Mouse (Mus musculus): ENCODE measurements at regions not wholly inside any gene's neighbourhood (a gene's known extent, or its start where the extent isn't known, plus 50 kb on each side); places are given as distances from the start of the nearest gene placed in this dataset.

DNA sequence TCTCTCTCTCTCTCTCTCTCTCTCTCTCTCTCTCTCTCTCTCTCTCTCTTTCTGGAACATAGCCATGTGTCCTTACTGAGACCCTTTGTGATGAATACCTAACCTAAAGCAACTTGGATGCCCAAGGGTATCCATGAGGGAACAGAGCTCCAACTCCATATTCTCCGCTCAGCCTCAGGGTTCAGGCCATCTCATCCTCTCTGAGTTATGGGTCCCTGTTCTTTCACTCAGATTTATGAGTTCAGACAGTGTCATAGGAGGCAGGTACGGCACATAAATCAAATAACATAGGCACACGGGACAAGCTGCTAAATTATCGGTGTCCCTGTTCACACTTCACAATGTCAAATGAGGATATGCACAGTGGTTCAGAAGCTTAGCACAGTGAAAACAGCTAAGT, 586.4 kb downstream of the Nova1 start:
- TF ChIP-seq CTCF (IDR thresholded peaks at IDR 0.05) (no peak), EP300 (IDR thresholded peaks at IDR 0.05; ENCODE audit: insufficient read depth, low read depth, low read length) (no peak), POLR2A (IDR thresholded peaks at IDR 0.05; ENCODE audit: insufficient read depth, low read depth, low read length) (no peak)
